Mouse (Mus musculus): ENCODE measurements around the gene Gdf11.
A peak's percentile ranks its signal among the peaks of the same experiment; 100 is the strongest.

Gene Gdf11

GRCm38 (mm10) chr10:128919203-128919631, 27.7 kb upstream of the Gdf11 start:
- no peak for DNase-seq (ENCODE audit: low spot score)

- DNase-seq (ENCODE audit: low spot score) = no peak
These were observed 26.7 kb upstream of the Gdf11 start for GRCm38 (mm10) chr10:128918246-128918645.

- no peak for DNase-seq (ENCODE audit: low spot score)
These were observed 25.9 kb upstream of the Gdf11 start for GRCm38 (mm10) chr10:128917400-128917799.

- no peak for DNase-seq (ENCODE audit: low spot score)
These were observed 25.1 kb upstream of the Gdf11 start for GRCm38 (mm10) chr10:128916665-128917064.

GRCm38 (mm10) chr10:128915550-128915949, 24.0 kb upstream of the Gdf11 start:
- no peak for DNase-seq (ENCODE audit: low spot score)

- DNase-seq (ENCODE audit: low spot score) = no peak
These were observed 22.2 kb upstream of the Gdf11 start for GRCm38 (mm10) chr10:128913696-128914095.

- peak; percentile 88 for DNase-seq (ENCODE audit: low spot score)
These were observed 21.7 kb upstream of the Gdf11 start for GRCm38 (mm10) chr10:128913219-128913618.

GRCm38 (mm10) chr10:128912791-128913190, 21.3 kb upstream of the Gdf11 start:
- DNase-seq (ENCODE audit: low spot score) = no peak

GRCm38 (mm10) chr10:128912268-128912667, 20.8 kb upstream of the Gdf11 start:
- no peak for DNase-seq (ENCODE audit: low spot score)

GRCm38 (mm10) chr10:128911430-128911829, 19.9 kb upstream of the Gdf11 start:
- no peak for DNase-seq (ENCODE audit: low spot score)

- DNase-seq (ENCODE audit: low spot score) = peak; percentile 52
These were observed 18.7 kb upstream of the Gdf11 start for GRCm38 (mm10) chr10:128910066-128910841.

- peak; percentile 83 for DNase-seq (ENCODE audit: low spot score)
These were observed 18.1 kb upstream of the Gdf11 start for GRCm38 (mm10) chr10:128909567-128910028.

- DNase-seq (ENCODE audit: low spot score) = no peak
These were observed 17.4 kb upstream of the Gdf11 start for GRCm38 (mm10) chr10:128908778-128909448.

GRCm38 (mm10) chr10:128904812-128905211, 13.3 kb upstream of the Gdf11 start:
- DNase-seq (ENCODE audit: low spot score) = no peak

- DNase-seq (ENCODE audit: low spot score) = no peak
These were observed 11.0 kb upstream of the Gdf11 start for GRCm38 (mm10) chr10:128902409-128902988.

- no peak for DNase-seq (ENCODE audit: low spot score)
These were observed 9.9 kb upstream of the Gdf11 start for GRCm38 (mm10) chr10:128901409-128901808.

- DNase-seq (ENCODE audit: low spot score) = no peak
These were observed 9.2 kb upstream of the Gdf11 start, which contains the start of gene Cd63 for GRCm38 (mm10) chr10:128900698-128901097. Gene Cd63, plus strand, starts transcription at chr10:128900989.

GRCm38 (mm10) chr10:128899759-128900490, 8.4 kb upstream of the Gdf11 start:
- no peak for DNase-seq (ENCODE audit: low spot score)

GRCm38 (mm10) chr10:128897501-128897900, 6.0 kb upstream of the Gdf11 start:
- no peak for DNase-seq (ENCODE audit: low spot score)

- DNase-seq (ENCODE audit: low spot score) = no peak
These were observed 5.3 kb upstream of the Gdf11 start for GRCm38 (mm10) chr10:128896807-128897206.

GRCm38 (mm10) chr10:128895952-128896693, 4.6 kb upstream of the Gdf11 start:
- no peak for DNase-seq (ENCODE audit: low spot score)
